Mouse (Mus musculus) heart, embryonic 16.5 days (tissue): Measurements from ENCODE around the gene Fam25c. TPM values are rescaled to one million over a fixed set of nuclear protein-coding genes. Genes with fewer than 3 reads are reported as not detected.
A peak's percentile ranks its signal among the peaks of the same experiment; 100 is the strongest.

Experiments used
- ATAC-seq: fragments of 200-750 bp; cut with Nextera tagmentation; replicated peaks from 2 replicates; pipeline ENCODE4 v1.8.0; 2017; ENCODE audit warnings: moderate number of reproducible peaks; ENCODE audit not compliant: insufficient read depth, low FRiP score; ENCODE audit errors: extremely low read depth
- H3K27ac ChIP-seq: fragments of 300-500 bp; sonication (generic); 2 replicates; pipeline ENCODE4 v1.5.1; 2014; ENCODE audit warnings: mild to moderate bottlenecking, low read length, control low read depth, moderate library complexity
- H3K27me3 ChIP-seq: fragments of 300-500 bp; sonication (generic); 2 replicates; pipeline ENCODE4 v1.6.1; 2014; ENCODE audit warnings: low read length, mixed read lengths; ENCODE audit not compliant: control insufficient read depth, insufficient read depth
- H3K36me3 ChIP-seq: fragments of 300-500 bp; sonication (generic); 2 replicates; pipeline ENCODE4 v1.6.1; 2014; ENCODE audit not compliant: control insufficient read depth, insufficient read depth
- H3K4me1 ChIP-seq: fragments of 300-500 bp; sonication (generic); 2 replicates; pipeline ENCODE4 v1.6.1; 2014; ENCODE audit warnings: low read length, mixed read lengths; ENCODE audit not compliant: control insufficient read depth, insufficient read depth
- H3K4me2 ChIP-seq: fragments of 300-500 bp; sonication (generic); 2 replicates; pipeline ENCODE4 v1.6.1; 2014; ENCODE audit warnings: low read depth, mild to moderate bottlenecking, control low read depth, low read length
- H3K4me3 ChIP-seq: fragments of 300-500 bp; sonication (generic); 2 replicates; pipeline ENCODE4 v1.5.1; 2014; ENCODE audit warnings: mild to moderate bottlenecking, control low read depth, low read length
- H3K9ac ChIP-seq: fragments of 300-500 bp; sonication (generic); 2 replicates; pipeline ENCODE4 v1.6.1; 2014; ENCODE audit warnings: low read length, control low read depth
- H3K9me3 ChIP-seq: fragments of 300-500 bp; sonication (generic); replicated peaks from 2 replicates; pipeline ENCODE4 v1.6.1; 2016; ENCODE audit warnings: low read length; ENCODE audit not compliant: control insufficient read depth
- WGBS: fragments of 180-500 bp; shearing (Covaris S2); extraction: QIAGEN DNeasy Blood & Tissue Kit; methylation state at CpG from one replicate; pipeline ENCODE4 v1.1.7; 2014; 5-methylcytosine and 5-hydroxymethylcytosine counted together
- polyA plus RNA-seq: library from polyadenylated mRNA; unstranded; fragments of >200 nt; fragmentation: Nextera tagmentation; extraction: Ambion mirVana; gene quantifications from 2 replicates; pipeline ENCODE4 v1.2.1, GENCODE M21; 2015

The Fam25c gene
- polyA plus RNA-seq, 1 experiment from 2014 or later = not detected

DNA sequence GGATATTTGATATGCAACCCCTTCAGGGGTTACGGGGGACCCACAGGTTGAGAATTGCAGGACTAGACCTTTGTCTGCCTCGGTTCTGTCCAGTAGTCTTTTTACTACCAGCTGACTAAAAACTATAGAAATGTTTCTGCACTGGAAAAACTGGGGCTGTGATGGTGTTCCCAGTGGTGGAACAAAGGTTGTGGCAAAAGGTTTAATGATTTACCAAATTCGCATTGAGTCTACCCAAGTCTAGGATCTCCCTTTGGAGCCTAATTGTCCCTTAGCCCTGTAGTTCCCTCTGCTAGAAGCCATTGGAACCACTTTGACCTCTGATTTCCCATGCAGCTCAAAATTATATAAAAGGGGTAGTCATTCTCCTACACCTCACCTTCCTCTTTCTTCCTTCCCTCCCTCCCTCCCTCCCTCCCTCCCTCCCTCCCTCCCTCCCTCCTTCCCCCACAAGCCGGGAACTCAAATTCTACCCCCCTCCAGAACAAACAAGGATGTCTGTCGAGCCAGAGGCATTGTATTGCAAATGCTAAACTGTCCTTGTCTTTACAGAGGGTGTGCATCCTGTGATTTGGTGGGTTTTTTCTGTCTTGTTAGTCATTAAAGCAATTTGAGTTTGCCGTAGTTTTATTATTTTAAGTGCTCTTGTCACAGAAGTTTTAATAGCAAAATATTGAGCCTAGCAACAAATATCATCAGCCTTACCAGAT lies 42.7 kb downstream of the Fam25c start:
- H3K4me1 ChIP-seq = peaks cover 15% of the 10 kb centered on the region
- peak overlapping the region; percentile 43; the same call in 1 of the 2 replicates for H3K27ac ChIP-seq
- H3K36me3 ChIP-seq = no peaks in the 10 kb centered on the region
- no peaks in the 10 kb centered on the region for H3K9me3 ChIP-seq
- H3K9ac ChIP-seq = peak overlapping the region; percentile 95
- H3K4me2 ChIP-seq = peak overlapping the region; percentile 91
- peak overlapping the region; percentile 85 for H3K4me3 ChIP-seq
- H3K27me3 ChIP-seq = no peaks in the 10 kb centered on the region
- ATAC-seq = no peak
- WGBS = 30% methylated on average over 5 of the region's 6 CpGs

DNA sequence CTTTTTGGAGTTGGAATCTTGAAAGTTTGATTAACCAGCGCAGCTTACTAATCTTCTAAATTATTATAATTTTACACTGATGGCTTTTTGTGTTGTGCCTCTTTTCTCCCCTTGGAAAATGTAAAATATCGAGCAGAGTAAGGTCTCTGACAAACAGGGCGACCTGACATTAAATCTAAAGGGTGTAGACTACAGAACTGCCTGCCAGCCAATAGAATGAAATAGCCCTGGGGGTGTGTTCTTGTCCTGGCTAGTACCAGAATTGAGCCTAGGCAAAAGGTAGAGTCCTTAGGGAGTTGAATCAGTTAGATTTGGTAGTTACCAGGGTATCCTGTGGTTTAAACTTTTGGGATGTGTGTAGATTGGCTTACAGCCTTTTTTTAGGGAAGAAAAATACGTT lies 43.5 kb downstream of the Fam25c start:
- H3K9ac ChIP-seq = peak overlapping the region; percentile 95
- no peaks in the 10 kb centered on the region for H3K36me3 ChIP-seq
- WGBS = 6% methylated on average over 4 of the region's 4 CpGs
- H3K27ac ChIP-seq = peak overlapping the region; percentile 95
- peak overlapping the region; percentile 91 for H3K4me2 ChIP-seq
- H3K4me1 ChIP-seq = peaks cover 15% of the 10 kb centered on the region
- no peaks in the 10 kb centered on the region for H3K27me3 ChIP-seq
- H3K4me3 ChIP-seq = peak overlapping the region; percentile 85
- ATAC-seq = no peak
- H3K9me3 ChIP-seq = no peaks in the 10 kb centered on the region

DNA sequence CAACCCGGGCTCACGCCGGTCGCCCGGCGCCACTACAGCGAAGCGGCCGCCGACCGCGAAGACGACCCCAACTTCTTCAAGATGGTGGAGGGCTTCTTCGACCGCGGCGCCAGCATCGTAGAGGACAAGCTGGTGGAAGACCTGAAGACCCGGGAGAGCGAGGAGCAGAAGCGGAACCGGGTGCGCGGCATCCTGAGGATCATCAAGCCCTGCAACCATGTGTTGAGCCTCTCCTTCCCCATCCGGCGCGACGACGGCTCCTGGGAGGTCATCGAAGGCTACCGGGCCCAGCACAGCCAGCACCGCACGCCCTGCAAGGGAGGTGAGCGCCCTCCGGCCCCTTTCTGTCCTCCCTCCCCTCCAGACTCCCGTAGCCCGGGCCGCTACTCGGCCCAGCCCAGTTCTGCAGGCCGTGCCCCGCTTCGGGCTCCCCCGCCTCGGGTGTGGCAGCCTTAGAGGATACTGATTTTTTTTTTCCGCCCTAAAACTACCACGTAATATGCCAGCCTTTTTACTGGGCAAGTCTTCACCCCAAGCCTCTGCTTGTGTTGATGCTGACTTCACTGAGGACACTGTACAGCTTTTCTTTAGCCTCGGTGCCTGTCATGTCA lies 44.1 kb downstream of the Fam25c start:
- under 1% methylated on average over 46 of the region's 47 CpGs for WGBS
- ATAC-seq = peak; percentile 11
- H3K9me3 ChIP-seq = no peaks in the 10 kb centered on the region

DNA sequence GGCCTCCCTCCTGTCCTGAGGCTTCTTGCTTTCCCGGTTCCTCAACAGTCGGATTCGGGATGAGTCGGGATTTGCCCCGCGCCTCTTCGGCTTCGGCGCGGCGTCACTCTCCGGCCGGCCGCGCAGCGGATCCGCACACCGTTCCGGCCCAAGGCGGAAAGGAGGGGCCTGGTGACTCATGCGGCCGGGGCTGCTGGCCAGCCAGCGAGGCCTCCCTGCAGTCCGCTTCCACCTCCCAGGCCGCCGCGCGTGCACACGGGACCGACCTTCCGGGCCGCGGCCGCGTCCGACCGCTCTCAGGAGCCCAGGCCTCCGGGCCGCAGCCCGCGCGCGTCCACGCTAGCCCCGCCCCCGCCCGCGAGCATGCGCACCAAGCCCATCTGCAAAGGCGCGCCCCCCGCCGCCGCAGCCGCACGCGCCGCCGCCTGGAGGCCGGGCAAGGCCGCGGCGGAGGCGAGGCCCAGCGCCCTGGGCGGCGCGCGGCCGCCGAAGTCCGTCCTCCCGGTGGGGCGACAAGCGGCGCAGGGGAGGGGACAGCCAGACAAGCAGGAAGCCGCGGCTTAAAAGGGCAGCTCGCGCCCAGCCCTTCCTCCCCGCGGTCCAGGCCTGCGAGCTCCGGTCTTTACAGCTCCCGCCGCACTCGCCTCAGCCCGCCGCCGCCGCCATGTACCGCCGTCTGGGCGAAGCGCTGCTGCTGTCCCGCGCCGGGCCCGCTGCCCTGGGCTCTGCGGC lies 44.8 kb downstream of the Fam25c start, which contains the start of the genes Shld2 and Glud1:
TSS of gene Shld2 (minus strand) at position 260 of the 732 bp plus-strand sequence.
TSS of gene Glud1 (plus strand) at position 494 of the 732 bp plus-strand sequence.
- under 1% methylated on average over 95 of the region's 100 CpGs for WGBS
- ATAC-seq = peak; percentile 96

More for the DNA sequence above, 44.1 kb downstream of the Fam25c start:
- H3K4me2 ChIP-seq = peak overlapping the region; percentile 91
- peak overlapping the region; percentile 85 for H3K4me3 ChIP-seq
- H3K36me3 ChIP-seq = no peaks in the 10 kb centered on the region
- no peaks in the 10 kb centered on the region for H3K27me3 ChIP-seq
- H3K9ac ChIP-seq = peak overlapping the region; percentile 95
- peaks cover 15% of the 10 kb centered on the region for H3K4me1 ChIP-seq
- H3K27ac ChIP-seq = peak overlapping the region; percentile 95

DNA sequence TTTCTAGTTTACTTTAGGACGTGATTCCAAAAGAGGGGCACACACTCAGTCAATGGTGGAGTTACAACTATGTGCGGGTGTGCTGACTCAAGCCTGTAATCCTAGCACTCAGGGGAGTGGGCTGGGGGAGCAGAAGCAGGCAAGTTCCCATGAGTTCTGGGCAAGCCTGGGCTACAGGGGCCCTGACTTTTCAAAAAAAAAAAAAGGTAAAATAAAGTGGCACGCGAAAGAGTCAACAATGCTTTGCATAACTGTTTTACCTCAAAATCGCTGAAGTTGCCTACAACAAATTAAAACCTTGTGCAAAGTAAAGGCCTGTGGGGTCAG lies 45.4 kb downstream of the Fam25c start:
- peaks cover 15% of the 10 kb centered on the region for H3K4me1 ChIP-seq
- H3K27me3 ChIP-seq = no peaks in the 10 kb centered on the region
- no peak for ATAC-seq
- H3K9ac ChIP-seq = peak overlapping the region; percentile 88
- H3K36me3 ChIP-seq = no peaks in the 10 kb centered on the region
- no peaks in the 10 kb centered on the region for H3K9me3 ChIP-seq
- 9% methylated on average over 5 of the region's 5 CpGs for WGBS
- H3K27ac ChIP-seq = peak overlapping the region; percentile 95
- peak overlapping the region; percentile 85 for H3K4me3 ChIP-seq
- H3K4me2 ChIP-seq = peak overlapping the region; percentile 91

More for the DNA sequence above, 44.8 kb downstream of the Fam25c start, which contains the start of the genes Shld2 and Glud1:
- H3K36me3 ChIP-seq = no peaks in the 10 kb centered on the region
- peaks cover 15% of the 10 kb centered on the region for H3K4me1 ChIP-seq
- H3K9ac ChIP-seq = peak within 1 kb of the TSS; percentile 95
- no peaks in the 10 kb centered on the region for H3K27me3 ChIP-seq
- peak within 1 kb of the TSS; percentile 91 for H3K4me2 ChIP-seq
- no peaks in the 10 kb centered on the region for H3K9me3 ChIP-seq
- H3K27ac ChIP-seq = peak within 1 kb of the TSS; percentile 95
- peak within 1 kb of the TSS; percentile 85 for H3K4me3 ChIP-seq

DNA sequence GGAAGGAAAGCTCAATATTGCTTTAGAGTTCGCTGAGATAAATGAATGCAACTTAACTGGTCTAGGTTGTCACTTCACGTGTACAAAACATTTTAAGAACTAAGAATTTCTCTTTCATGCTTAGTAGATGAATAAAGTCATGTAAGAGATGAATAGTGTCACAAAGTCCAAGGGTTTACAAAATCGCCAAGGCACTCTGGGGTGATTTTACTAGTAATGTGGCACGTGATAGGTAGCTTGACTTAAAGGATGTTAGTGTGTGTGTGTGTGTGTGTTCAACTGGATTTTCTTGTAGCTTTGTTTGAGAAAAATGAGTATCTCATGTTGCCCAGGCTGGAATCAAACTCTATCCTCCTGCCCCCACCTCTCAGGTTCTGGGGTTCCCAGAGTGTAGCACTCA lies 46.0 kb downstream of the Fam25c start:
- no peak for ATAC-seq
- no peak overlapping the region for H3K9ac ChIP-seq

DNA sequence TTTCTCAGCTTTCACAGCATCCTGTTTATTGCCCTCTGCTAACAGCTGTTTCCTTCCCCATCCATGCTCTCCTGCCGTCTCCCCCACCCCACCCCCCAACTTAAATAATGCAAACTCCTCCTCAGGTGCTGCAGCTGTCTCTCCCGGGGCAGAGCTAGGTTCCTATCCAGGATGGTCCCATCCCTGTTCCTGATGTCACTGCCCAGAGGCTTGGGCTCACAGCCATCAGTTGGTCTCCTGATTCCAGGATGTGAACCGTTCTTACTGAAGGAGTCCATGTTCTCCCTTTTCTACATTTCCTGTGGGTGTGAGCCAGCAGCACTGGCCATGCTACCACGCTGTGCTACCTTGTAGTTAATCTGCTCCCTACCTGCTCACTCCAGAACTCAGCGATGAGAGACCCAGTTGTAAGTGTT lies 52.0 kb downstream of the Fam25c start:
- Histone ChIP-seq H3K4me2 (no peak overlapping the region), H3K9me3 (no peaks in the 10 kb centered on the region), H3K4me3 (no peak overlapping the region), H3K27ac (no peak overlapping the region), H3K36me3 (peaks cover 5% of the 10 kb centered on the region; the same call in 1 of the 2 replicates), H3K27me3 (no peaks in the 10 kb centered on the region), H3K9ac (no peak overlapping the region), H3K4me1 (no peaks in the 10 kb centered on the region; the same call in 1 of the 2 replicates)
- ATAC-seq = no peak
- 39% methylated on average over 5 of the region's 5 CpGs for WGBS

More for the DNA sequence above, 46.0 kb downstream of the Fam25c start:
- H3K27ac ChIP-seq = no peak overlapping the region
- H3K9me3 ChIP-seq = no peaks in the 10 kb centered on the region
- WGBS = 87% methylated on average over 4 of the region's 4 CpGs
- peak overlapping the region; percentile 91; the same call in 1 of the 2 replicates for H3K4me2 ChIP-seq
- no peaks in the 10 kb centered on the region for H3K27me3 ChIP-seq
- no peaks in the 10 kb centered on the region for H3K36me3 ChIP-seq
- no peak overlapping the region for H3K4me3 ChIP-seq
- peaks cover 15% of the 10 kb centered on the region for H3K4me1 ChIP-seq

DNA sequence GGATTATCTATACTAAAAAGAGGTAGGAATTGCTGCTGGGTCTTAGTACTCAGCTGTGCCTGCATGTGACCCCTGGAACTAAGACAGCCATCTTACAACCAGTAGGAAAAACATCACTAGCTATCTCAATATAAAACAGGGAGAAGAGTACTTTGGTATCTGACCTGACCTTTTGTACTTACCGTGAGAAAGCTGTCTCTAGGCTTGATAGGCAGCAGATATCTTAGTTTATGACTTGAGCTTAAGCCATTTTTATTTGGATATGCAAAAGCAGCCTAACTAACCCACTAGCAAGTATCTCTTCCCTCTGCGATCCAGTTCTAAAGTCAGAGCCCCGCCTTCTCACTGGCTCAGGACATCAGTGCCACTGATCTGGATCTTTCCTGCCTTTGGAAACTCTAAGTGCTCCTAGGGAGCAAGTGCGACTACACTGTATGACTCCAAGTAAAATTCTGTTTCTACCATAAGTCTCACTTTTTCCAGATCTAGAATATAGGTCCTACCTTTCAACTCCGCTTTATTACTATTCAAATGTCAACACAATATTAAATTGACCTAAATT lies 52.5 kb downstream of the Fam25c start:
- H3K4me2 ChIP-seq = no peak overlapping the region
- H3K9me3 ChIP-seq = no peaks in the 10 kb centered on the region
- H3K4me1 ChIP-seq = peaks cover 1% of the 10 kb centered on the region
- no peak overlapping the region for H3K9ac ChIP-seq
- no peak for ATAC-seq
- H3K27me3 ChIP-seq = no peaks in the 10 kb centered on the region
- H3K4me3 ChIP-seq = no peak overlapping the region
- H3K36me3 ChIP-seq = peaks cover 5% of the 10 kb centered on the region; the same call in 1 of the 2 replicates
- no peak overlapping the region for H3K27ac ChIP-seq
- 73% methylated on average over 5 of the region's 5 CpGs for WGBS
